Mouse (Mus musculus): ENCODE measurements at regions not wholly inside any gene's neighbourhood (a gene's known extent, or its start where the extent isn't known, plus 50 kb on each side); places are given as distances from the start of the nearest gene placed in this dataset.

- Histone ChIP-seq H3K4me1 (ENCODE audit: control insufficient read depth, insufficient read depth, low read length) (no peaks in the 10 kb centered on the region), H3K27ac (ENCODE audit: insufficient read depth, low read length) (no peak overlapping the region)
- TF ChIP-seq POLR2A (IDR thresholded peaks at IDR 0.05; ENCODE audit: extremely low read depth, insufficient read depth, low read length) (no peak), CTCF (IDR thresholded peaks at IDR 0.05; ENCODE audit: extremely low read depth, insufficient read depth, low read length) (no peak)
These were observed 53.9 kb upstream of the Cpsf6 start for GRCm38 (mm10) chr10:117433547-117434292.

DNA sequence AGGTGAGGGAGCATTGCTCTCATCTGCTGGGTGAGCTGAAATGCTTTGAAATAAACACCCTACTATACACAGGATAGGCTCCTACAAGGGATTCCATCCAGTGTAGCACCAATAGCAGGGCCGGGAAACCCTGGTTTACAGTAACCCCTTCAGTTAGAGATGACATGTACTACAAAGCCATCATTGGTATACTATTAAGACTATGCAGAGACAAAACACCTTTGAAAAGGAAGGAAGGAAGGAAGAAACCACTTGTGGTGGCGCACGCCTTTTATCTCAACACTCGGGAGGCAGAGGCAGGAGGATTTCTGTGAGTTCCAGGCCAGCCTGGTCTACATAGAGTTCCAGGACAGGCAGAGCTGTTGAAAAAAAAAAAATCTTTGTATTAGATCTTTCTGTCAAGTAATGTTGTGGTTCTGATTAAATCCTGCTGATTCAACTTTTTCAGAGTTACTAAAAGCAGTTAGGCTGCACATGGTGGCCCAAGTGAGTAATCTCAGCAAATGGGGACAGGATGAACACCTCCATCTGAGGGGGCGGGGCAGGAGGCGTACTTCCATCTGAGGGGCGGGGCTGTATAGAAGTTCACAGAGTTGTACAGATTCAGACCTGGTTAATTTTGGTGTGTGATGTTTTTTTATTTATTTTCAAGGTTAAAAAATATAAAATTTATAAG lies 53.2 kb upstream of the Cpsf6 start:
- TF ChIP-seq POLR2A (IDR thresholded peaks at IDR 0.05; ENCODE audit: extremely low read depth, insufficient read depth, low read length) (no peak), CTCF (IDR thresholded peaks at IDR 0.05; ENCODE audit: extremely low read depth, insufficient read depth, low read length) (no peak)
- Histone ChIP-seq H3K4me1 (ENCODE audit: control insufficient read depth, insufficient read depth, low read length) (no peaks in the 10 kb centered on the region), H3K4me3 (ENCODE audit: insufficient read depth, low read length) (peak overlapping the region; percentile 11; the same call in 1 of the 2 replicates), H3K27ac (ENCODE audit: insufficient read depth, low read length) (no peak overlapping the region)

More at GRCm38 (mm10) chr10:117433547-117434292, 53.9 kb upstream of the Cpsf6 start:
- no peak overlapping the region for H3K4me3 ChIP-seq (ENCODE audit: insufficient read depth, low read length)

GRCm38 (mm10) chr10:117432415-117432814 lies 52.6 kb upstream of the Cpsf6 start:
- Histone ChIP-seq H3K27ac (ENCODE audit: insufficient read depth, low read length) (no peak overlapping the region), H3K4me1 (ENCODE audit: control insufficient read depth, insufficient read depth, low read length) (no peaks in the 10 kb centered on the region), H3K4me3 (ENCODE audit: insufficient read depth, low read length) (peak overlapping the region; percentile 11)
- TF ChIP-seq POLR2A (IDR thresholded peaks at IDR 0.05; ENCODE audit: extremely low read depth, insufficient read depth, low read length): no peak
- TF ChIP-seq CTCF (IDR thresholded peaks at IDR 0.05; ENCODE audit: extremely low read depth, insufficient read depth, low read length): peak; percentile 49

DNA sequence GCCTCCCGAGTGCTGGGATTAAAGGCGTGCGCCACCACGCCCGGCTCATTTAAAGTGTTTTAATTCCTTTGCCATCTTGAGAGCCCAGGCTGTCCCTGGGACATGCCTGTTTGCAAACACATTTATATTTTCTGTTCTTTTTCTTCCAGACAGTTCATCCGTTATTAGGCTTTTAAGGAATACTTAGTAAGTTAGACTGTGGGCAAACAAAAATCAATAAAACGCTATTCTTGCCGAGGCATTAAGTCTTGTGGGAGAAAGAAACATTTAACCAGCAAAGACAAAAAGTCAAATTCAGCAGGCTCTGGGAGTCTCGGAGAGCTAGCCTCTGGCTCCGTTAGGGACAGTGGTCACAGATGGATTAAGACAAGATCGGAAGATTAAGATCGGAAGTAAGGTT lies 52.0 kb upstream of the Cpsf6 start:
- peak overlapping the region; percentile 11; the same call in 1 of the 2 replicates for H3K4me3 ChIP-seq (ENCODE audit: insufficient read depth, low read length)
- H3K4me1 ChIP-seq (ENCODE audit: control insufficient read depth, insufficient read depth, low read length): no peaks in the 10 kb centered on the region
- no peak overlapping the region for H3K27ac ChIP-seq (ENCODE audit: insufficient read depth, low read length)
- no peak for TF ChIP-seq POLR2A (IDR thresholded peaks at IDR 0.05; ENCODE audit: extremely low read depth, insufficient read depth, low read length)
- TF ChIP-seq CTCF (IDR thresholded peaks at IDR 0.05; ENCODE audit: extremely low read depth, insufficient read depth, low read length): no peak

DNA sequence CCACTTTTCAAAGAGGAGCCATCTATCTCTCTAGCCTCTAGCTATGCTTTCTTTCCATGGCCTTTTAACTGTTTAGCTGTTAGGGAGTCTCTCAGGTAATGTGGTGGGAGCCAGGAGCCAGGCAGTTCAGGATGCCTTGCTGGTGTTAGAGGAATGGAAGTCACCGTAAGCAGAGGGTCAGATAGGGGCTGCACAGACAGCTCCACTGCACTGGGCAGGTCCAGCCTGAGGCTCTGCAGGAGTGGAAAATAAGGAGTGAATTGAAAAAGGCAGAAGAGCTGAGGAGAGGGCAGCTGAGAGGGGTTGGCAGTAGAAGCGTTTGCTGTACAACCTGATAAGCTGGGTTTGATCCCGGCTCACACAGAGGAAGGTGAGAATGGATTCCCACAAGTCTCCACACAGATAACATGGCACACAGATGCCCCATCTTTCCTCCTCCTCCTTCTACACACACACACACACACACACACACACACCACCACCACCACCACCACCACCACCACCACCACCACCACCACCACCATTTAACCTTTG lies 51.3 kb upstream of the Cpsf6 start:
- TF ChIP-seq POLR2A (IDR thresholded peaks at IDR 0.05; ENCODE audit: extremely low read depth, insufficient read depth, low read length): no peak
- TF ChIP-seq CTCF (IDR thresholded peaks at IDR 0.05; ENCODE audit: extremely low read depth, insufficient read depth, low read length): no peak

DNA sequence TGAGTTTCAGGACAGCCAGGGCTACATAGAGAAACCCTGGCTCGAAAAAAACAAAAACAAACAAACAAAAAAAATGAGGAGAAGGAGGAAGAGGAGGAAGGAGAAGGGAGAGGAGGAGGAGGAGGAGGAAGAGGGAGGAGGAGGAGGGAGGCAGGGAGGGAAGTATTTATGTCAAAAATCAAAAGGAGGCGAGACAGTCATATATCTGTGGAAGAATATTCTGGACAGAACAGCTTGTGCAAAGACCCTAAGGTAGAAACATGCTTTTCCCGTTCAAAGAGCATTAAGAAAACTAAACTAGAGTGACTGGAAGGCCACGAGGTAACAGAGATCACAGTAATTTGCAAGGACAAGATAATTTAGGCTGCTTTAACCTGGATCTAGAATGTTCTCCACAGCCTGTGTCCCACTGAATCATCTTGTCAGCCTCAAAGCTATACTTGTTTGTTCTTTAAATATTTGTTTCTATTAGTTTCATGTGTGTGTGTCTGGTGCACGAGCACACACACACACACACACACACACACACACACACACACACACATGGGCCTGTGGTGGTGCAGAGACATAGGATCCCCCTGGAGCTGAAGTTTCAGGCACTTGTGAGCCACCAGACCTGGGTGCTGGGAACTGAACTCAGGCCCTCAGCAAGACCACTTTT lies 50.5 kb upstream of the Cpsf6 start:
- no peaks in the 10 kb centered on the region for H3K4me1 ChIP-seq (ENCODE audit: control insufficient read depth, insufficient read depth, low read length)
- TF ChIP-seq CTCF (IDR thresholded peaks at IDR 0.05; ENCODE audit: extremely low read depth, insufficient read depth, low read length): no peak
- TF ChIP-seq POLR2A (IDR thresholded peaks at IDR 0.05; ENCODE audit: extremely low read depth, insufficient read depth, low read length): no peak
- no peak overlapping the region for H3K4me3 ChIP-seq (ENCODE audit: insufficient read depth, low read length)
- no peak overlapping the region for H3K27ac ChIP-seq (ENCODE audit: insufficient read depth, low read length)

More for the DNA sequence above, 51.3 kb upstream of the Cpsf6 start:
- Histone ChIP-seq H3K27ac (ENCODE audit: insufficient read depth, low read length) (no peak overlapping the region), H3K4me1 (ENCODE audit: control insufficient read depth, insufficient read depth, low read length) (no peaks in the 10 kb centered on the region), H3K4me3 (ENCODE audit: insufficient read depth, low read length) (no peak overlapping the region)

- H3K4me1 ChIP-seq (ENCODE audit: control insufficient read depth, insufficient read depth, low read length): no peaks in the 10 kb centered on the region
- TF ChIP-seq CTCF (IDR thresholded peaks at IDR 0.05; ENCODE audit: extremely low read depth, insufficient read depth, low read length): no peak
- TF ChIP-seq POLR2A (IDR thresholded peaks at IDR 0.05; ENCODE audit: extremely low read depth, insufficient read depth, low read length): no peak
- H3K27ac ChIP-seq (ENCODE audit: insufficient read depth, low read length): no peak overlapping the region
- no peak overlapping the region for H3K4me3 ChIP-seq (ENCODE audit: insufficient read depth, low read length)
These were observed 49.8 kb upstream of the Cpsf6 start for GRCm38 (mm10) chr10:117429459-117430183.
